Mouse (Mus musculus): ENCODE measurements around the gene Hoxa6. TPM values are rescaled to one million over a fixed set of nuclear protein-coding genes. Genes with fewer than 3 reads are reported as not detected.

Gene Hoxa6
- total RNA-seq, 2 experiments from 2014 or later, result not detected

- ATAC-seq (replicated peaks; ENCODE audit: low FRiP score, low TSS enrichment, poor library complexity, severe bottlenecking), result no peak
These were observed 21.3 kb upstream of the Hoxa6 start for GRCm38 (mm10) chr6:52229558-52230416.

GRCm38 (mm10) chr6:52228475-52229465, 20.2 kb upstream of the Hoxa6 start:
- ATAC-seq (replicated peaks; ENCODE audit: low FRiP score, low TSS enrichment, poor library complexity, severe bottlenecking), result 0 out of 2 replicates have a peak, but pooled peaks have one; percentile 5

- ATAC-seq (replicated peaks; ENCODE audit: low FRiP score, low TSS enrichment, poor library complexity, severe bottlenecking), result no peak
These were observed 19.1 kb upstream of the Hoxa6 start for GRCm38 (mm10) chr6:52227470-52228222.

- no peak for ATAC-seq (replicated peaks; ENCODE audit: low FRiP score, low TSS enrichment, poor library complexity, severe bottlenecking)
These were observed 18.2 kb upstream of the Hoxa6 start for GRCm38 (mm10) chr6:52226569-52227257.

- peak; percentile 57 for ATAC-seq (replicated peaks; ENCODE audit: low FRiP score, low TSS enrichment, poor library complexity, severe bottlenecking)
These were observed 17.4 kb upstream of the Hoxa6 start for GRCm38 (mm10) chr6:52225612-52226568.

DNA sequence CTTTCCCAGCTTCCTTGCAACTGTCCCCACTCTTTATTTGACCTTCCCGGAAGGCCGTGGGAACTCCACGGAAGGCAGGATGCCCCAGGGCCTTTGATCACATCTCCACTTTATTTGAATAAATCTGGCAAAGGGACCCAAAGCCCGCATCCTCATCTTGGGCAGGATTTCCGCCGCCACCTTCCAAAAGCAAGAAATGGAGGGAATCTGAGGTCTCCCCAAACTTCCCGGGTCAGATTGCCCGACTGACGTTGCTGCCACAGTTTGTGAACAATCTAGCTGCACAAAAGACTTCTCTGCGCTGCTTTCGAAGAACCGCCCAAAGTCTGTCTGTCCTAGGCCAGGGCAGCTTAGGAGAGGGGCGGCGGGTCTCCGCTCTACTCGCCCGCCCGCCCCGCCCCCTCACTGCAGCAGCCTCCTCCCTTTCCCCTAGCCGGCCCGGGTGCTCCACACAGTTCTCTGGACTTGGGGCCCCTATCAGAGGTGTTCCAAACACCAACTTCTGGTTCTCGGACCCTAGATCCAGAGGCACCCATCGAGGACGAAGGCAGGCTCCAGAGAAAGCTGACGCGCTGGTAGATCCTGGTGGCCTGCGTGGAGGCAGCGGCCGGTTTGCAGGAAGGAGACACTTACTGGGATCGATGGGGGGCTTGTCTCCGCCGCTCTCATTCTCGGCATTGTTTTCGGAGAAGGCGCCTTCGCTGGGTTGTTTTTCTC, 16.5 kb upstream of the Hoxa6 start:
- no peak for ATAC-seq (replicated peaks; ENCODE audit: low FRiP score, low TSS enrichment, poor library complexity, severe bottlenecking)

DNA sequence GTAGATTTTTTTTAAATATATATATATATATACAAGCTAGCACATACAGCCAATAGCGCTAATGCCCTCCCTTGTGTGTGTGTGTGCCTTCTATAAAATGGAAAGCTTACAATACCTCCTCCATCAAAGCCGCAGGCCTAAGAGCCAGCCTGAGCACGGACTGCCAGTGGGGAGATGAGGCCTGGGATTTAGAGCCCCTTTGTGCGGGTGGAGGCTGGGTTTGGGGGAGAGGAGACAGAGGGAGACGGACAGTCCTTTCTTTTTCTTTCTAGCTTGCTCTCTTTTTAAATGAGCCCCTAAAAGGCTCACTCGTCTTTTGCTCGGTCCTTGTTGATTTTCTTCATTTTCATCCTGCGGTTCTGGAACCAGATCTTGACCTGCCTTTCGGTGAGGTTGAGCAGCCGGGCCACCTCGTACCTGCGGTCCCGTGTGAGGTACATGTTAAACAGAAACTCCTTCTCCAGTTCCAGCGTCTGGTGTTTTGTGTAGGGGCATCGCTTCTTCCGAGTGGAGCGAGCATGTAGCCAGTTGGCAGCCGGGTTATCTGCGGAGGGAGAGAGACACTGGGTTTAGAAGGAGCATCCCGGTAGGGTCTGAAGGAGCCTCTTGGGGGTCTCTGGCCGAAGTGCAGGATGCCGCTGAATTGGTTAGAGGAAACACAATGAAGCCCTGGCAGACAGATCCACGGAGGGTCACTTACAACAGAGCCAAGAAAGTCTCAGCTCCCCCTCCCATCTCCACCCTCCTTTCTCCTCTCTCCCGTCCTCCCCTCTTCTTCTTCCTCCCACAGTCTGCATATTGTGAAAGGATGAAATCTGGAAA, 15.6 kb upstream of the Hoxa6 start:
- no peak for ATAC-seq (replicated peaks; ENCODE audit: low FRiP score, low TSS enrichment, poor library complexity, severe bottlenecking)

- ATAC-seq (replicated peaks; ENCODE audit: low FRiP score, low TSS enrichment, poor library complexity, severe bottlenecking), result no peak
These were observed 14.2 kb upstream of the Hoxa6 start for GRCm38 (mm10) chr6:52222729-52223128.

DNA sequence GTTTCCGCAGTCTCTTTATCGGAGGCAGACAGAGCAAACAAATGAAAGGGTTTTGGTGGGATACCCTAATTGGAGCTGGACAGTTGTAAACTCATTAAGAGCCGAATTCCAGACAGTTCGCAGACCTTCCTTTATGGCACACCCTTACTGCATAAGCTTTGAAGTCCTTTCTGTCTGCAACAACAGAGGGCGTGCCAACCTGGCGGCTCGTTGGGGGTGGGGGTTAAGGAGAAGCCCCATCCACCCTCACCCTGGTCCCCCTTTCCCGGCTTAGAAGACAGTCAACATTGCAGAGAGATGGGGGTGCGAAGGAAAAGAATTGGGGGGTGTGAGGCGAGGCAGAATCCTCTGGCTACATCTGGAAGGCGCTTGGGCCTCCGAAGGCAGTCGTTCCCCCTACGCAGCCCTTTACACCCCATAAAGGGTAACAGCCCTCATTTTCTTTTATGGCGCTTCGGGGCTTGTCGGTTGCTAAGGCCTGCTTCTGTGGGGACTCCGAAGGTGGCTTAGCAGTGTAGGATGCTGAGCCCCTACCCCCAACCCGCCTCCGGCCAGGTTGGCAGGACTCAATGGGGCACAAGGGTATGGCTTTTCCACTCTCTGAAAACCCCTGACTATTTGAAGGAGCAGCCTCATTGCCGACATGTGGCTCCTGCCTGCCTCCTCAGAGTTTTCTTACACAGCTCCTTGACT, 13.6 kb upstream of the Hoxa6 start:
- ATAC-seq (replicated peaks; ENCODE audit: low FRiP score, low TSS enrichment, poor library complexity, severe bottlenecking), result no peak

DNA sequence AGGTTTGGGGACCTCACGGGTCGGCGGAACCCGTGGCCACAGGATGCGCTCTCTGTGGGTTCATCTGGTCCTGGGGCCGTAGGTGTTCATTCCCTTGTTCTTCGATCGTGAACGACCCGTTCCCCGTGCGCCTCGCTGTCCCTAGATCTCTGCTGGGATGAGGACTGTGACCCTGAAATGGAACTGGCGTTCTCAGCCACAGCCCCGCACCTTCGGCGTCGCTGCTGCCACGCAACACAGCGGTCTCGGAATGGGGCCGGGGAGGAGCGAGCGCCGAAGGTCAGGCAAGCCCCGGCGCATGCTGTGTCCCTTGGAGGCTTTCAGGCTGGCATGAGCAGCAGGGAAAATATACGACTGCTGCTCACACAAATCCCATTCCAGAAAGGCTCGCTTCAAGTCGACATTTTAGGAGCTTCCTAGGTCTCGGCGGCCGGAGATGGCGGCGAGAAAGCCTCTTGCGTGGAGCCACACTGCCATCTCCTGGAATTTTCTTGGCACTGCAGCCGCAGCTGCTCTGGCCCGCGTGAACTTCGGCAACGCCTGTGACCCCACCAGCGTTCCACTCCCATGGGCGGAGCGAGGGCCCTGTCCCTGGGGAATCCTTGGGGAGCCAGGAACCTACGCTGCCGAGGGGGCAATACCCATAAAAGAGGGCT, 12.9 kb upstream of the Hoxa6 start, which contains the start of gene Hoxa7:
Gene Hoxa7 (minus strand): TSS at position 518 of the 656 bp plus-strand sequence.
- ATAC-seq (replicated peaks; ENCODE audit: low FRiP score, low TSS enrichment, poor library complexity, severe bottlenecking), result peak; percentile 39

DNA sequence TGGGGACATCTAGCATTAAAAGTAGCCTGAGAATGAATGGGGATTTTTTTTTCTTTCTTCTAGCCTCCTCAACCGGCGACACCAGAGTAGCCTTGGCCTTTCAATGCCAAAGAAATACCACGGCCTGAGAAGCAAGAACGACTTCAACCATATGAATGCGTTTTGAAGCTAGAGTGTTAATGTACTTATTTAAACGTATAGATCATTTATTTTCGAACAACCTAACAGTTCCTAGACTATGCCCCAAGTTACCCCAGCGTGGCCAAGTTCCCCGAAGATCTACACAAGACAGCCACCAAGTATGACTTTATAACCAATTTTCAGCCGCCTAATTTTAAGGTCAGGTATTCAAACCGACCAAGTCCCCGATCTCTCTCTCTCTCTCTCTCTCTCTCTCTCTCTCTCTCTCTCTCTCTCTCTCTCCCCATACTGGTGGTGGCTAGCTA, 12.4 kb upstream of the Hoxa6 start:
- ATAC-seq (replicated peaks; ENCODE audit: low FRiP score, low TSS enrichment, poor library complexity, severe bottlenecking), result no peak

DNA sequence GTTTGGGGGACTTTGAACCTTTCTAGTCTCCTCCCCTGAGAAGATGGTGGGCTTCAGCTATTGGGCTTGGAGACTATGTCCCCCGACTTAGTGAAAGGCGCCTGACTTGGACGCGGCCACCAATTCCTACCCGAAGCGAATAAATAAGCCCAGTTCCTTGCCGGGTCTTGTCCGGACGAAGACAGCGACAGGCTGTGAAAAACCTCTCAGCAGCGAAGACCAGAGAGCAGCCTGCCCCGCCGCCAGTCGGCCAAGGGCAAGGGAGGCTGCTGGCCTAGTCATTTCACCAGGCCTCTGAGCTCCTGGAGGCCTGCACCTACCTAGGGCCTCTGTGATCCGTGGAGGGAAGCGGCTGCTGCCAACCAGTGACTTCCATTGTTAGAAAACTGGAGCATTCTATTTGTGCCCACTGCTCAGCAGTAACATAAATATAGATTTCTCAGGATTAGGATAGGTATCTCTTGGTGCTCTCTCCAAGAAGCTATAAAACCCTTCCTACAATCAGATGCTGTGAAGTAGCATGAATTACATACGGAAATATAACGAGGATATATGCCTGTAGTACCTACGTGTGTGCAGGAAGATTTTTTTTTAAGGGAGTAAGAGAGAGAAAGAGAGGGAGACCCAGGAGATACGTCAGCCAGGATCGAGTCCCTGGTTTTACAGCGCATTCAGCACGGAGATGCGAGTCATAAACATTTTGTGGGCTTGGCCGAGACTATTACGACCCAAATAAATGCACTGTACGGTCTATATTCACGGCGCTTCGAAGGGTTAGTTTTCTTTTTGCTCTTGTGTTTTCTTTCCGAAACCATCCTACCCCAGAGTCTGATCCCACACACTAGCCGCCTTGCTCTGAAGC, 11.7 kb upstream of the Hoxa6 start:
- no peak for ATAC-seq (replicated peaks; ENCODE audit: low FRiP score, low TSS enrichment, poor library complexity, severe bottlenecking)

DNA sequence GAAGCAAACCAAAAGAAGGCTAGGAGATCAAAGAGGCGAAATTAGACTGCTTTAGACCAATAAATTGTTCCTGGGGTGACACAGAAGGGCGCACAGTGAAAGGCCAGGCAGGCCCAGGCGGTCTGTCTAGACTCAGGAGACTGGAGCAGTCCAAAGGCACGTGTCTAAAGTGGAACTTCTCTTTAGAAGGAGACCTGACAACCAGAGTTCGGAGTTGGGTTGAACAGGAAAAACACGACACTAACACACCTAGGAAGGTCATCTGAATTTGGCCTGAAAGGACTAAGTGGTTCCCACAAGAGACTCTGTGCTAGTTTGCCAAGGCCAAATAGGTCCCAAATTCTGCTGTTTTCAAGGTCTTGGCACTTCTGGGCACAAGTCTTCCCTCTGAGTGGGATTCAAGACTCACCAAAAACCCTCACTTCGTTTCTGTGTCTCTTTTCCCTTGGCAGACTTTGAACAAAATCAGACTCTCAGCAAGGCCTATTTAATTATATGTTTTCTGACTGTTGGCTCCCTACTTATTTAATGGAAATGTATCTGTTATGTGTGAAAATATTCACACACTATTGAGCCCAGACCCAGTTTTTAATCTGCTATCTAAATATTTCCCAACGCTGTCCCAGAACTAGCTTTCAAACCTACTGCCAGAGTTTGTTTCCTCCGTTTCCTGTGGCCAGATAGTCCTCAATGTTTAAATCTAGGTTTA, 10.9 kb upstream of the Hoxa6 start:
- ATAC-seq (replicated peaks; ENCODE audit: low FRiP score, low TSS enrichment, poor library complexity, severe bottlenecking), result no peak

Data from megakaryocyte-erythroid progenitor cell, adult 5-6 weeks (primary cell).